In the genomic region with DNA sequence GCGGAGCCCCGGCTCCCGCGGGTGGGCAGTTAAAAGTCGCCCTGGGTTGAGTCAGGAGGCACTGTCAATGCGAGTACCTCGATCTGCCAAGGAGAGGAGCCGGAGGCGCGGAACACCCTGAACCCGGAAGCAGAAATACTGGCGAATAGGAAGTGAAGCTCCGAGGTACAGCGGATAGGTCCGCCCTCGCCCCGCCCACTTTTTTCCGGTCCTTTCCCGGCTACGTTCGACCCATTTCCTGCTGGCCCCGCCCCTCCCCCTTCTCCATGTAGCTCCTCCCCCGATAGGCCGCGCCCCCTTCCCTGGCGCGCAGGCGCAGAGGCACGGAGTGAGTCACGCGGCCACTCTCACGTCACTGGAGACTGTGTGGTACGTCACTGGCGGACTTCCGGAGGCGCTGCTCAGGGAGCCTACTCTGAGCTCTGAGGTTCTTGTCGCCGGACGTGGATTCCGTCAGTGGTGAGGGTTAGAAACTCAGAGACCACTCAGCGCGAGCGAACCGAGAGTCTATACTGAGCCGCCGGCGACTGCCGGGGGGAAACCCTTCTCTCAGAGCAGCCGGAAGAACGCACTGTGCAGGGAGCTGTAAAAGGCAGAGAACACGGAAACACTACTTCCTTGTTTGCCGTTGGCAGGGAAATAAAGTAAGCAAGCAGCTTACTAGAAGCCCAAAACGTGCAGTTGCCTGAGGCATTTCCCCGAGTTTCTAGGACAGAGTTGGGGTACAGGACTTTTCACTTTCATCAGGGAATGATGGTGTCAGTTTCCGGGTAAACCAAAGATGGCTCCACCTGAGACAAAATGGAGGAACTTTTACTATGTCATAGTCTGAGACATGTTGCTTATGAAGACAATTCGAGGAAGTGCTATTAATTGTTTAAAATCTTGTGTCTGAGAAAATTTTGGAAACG, we compare ENCODE assay signal across 8 mouse cellular contexts. TPM values are rescaled to one million over a fixed set of nuclear protein-coding genes. Genes with fewer than 3 reads are reported as not detected.
DNase-seq lines count a peak whose midpoint lies in the region; ATAC-seq and TF ChIP-seq lines count a peak whose summit lies in the region.

A gene (minus strand): TSS at position 140 of the 911 bp plus-strand sequence.

- DNase-seq in 3T3-L1 (ENCODE audit: low read depth, low spot score), result peak; percentile 99
- DNase-seq in adrenal gland, postnatal 4 days (ENCODE audit: low spot score in 2 of 2), result peak; percentile 99 to 100
- peak; percentile 99 for DNase-seq in embryonic facial prominence, embryonic 14.5 days (ENCODE audit: low spot score)
- DNase-seq in heart, adult 2 months, result peak; percentile 99
- peak; percentile 99 for DNase-seq in kidney, adult 8-10 months
- peak; percentile 99 to 100 for DNase-seq in spleen, postnatal 10 days (ENCODE audit: low spot score in 2 of 2)

- TF ChIP-seq CTCF in heart, adult 2 months (IDR thresholded peaks at IDR 0.05), result no peak

- peak; percentile 99 for ATAC-seq in embryonic facial prominence, embryonic 14.5 days (ENCODE audit: low read depth)
- ATAC-seq in limb, embryonic 13.5 days (ENCODE audit: low FRiP score, low read depth), result peak; percentile 98
- ATAC-seq in midbrain, embryonic 16.5 days, result peak; percentile 98

- H3K4me1 ChIP-seq in embryonic facial prominence, embryonic 14.5 days (ENCODE audit: control insufficient read depth, insufficient read depth, low read length), result peaks cover 13% of the 10 kb centered on the region
- peaks cover 5% of the 10 kb centered on the region for H3K4me1 ChIP-seq in heart, adult 2 months (ENCODE audit: control insufficient read depth, insufficient read depth, low read length)
- peaks cover 32% of the 10 kb centered on the region for H3K4me1 ChIP-seq in limb, embryonic 13.5 days
- peaks cover 33% of the 10 kb centered on the region for H3K4me1 ChIP-seq in midbrain, embryonic 16.5 days (ENCODE audit: control insufficient read depth, insufficient read depth, low read length)

- intact Hi-C loops in heart, adult 2 months (cut with DNase I), result loop anchor here (10.0 kb wide), 1 partner anchor 1300 kb away; a partner anchor contains a TSS

- peaks cover 7% of the 10 kb centered on the region for H3K79me2 ChIP-seq in heart, adult 2 months (replicated peaks; ENCODE audit: control insufficient read depth, insufficient read depth, low read length)

- no peaks in the 10 kb centered on the region for H3K9me3 ChIP-seq in embryonic facial prominence, embryonic 14.5 days (ENCODE audit: control insufficient read depth, low read length)
- H3K9me3 ChIP-seq in limb, embryonic 13.5 days, result no peaks in the 10 kb centered on the region
- H3K9me3 ChIP-seq in midbrain, embryonic 16.5 days (replicated peaks; ENCODE audit: control insufficient read depth, low read length, poor library complexity, severe bottlenecking), result no peaks in the 10 kb centered on the region

- H3K4me2 ChIP-seq in embryonic facial prominence, embryonic 14.5 days (ENCODE audit: low read depth, low read length), result peak within 1 kb of the TSS; percentile 91
- peak within 1 kb of the TSS; percentile 99 for H3K4me2 ChIP-seq in limb, embryonic 13.5 days (replicated peaks)
- peak within 1 kb of the TSS; percentile 93 for H3K4me2 ChIP-seq in midbrain, embryonic 16.5 days (ENCODE audit: low read length)

- peaks cover 14% of the 10 kb centered on the region; the same call in 1 of the 2 replicates for H3K36me3 ChIP-seq in embryonic facial prominence, embryonic 14.5 days (ENCODE audit: control insufficient read depth, insufficient read depth, low read length)
- peaks cover 19% of the 10 kb centered on the region for H3K36me3 ChIP-seq in heart, adult 2 months (ENCODE audit: control insufficient read depth, insufficient read depth, low read length)
- peaks cover 6% of the 10 kb centered on the region; the same call in 1 of the 2 replicates for H3K36me3 ChIP-seq in limb, embryonic 13.5 days
- 0 out of 2 replicates have a peak, but pooled peaks cover 2% of the 10 kb centered on the region for H3K36me3 ChIP-seq in midbrain, embryonic 16.5 days (ENCODE audit: control insufficient read depth, insufficient read depth, low read length)

- H3K27me3 ChIP-seq in embryonic facial prominence, embryonic 14.5 days (replicated peaks; ENCODE audit: control insufficient read depth, insufficient read depth, low read length), result no peaks in the 10 kb centered on the region
- H3K27me3 ChIP-seq in heart, adult 2 months (ENCODE audit: control insufficient read depth, insufficient read depth, low read length), result no peaks in the 10 kb centered on the region
- H3K27me3 ChIP-seq in limb, embryonic 13.5 days, result no peaks in the 10 kb centered on the region
- no peaks in the 10 kb centered on the region for H3K27me3 ChIP-seq in midbrain, embryonic 16.5 days (ENCODE audit: control insufficient read depth, insufficient read depth, low read depth, low read length)

- TF ChIP-seq POLR2A in heart, adult 2 months (IDR thresholded peaks at IDR 0.05; ENCODE audit: insufficient read depth, low read depth, low read length), result peak; percentile 96

- H3K4me3 ChIP-seq in embryonic facial prominence, embryonic 14.5 days (ENCODE audit: low read depth, low read length), result peak within 1 kb of the TSS; percentile 97
- H3K4me3 ChIP-seq in heart, adult 2 months, result peak within 1 kb of the TSS; percentile 85
- H3K4me3 ChIP-seq in limb, embryonic 13.5 days, result peak within 1 kb of the TSS; percentile 97
- H3K4me3 ChIP-seq in midbrain, embryonic 16.5 days (ENCODE audit: low read depth, low read length), result peak within 1 kb of the TSS; percentile 62

- H3K27ac ChIP-seq in embryonic facial prominence, embryonic 14.5 days (replicated peaks; ENCODE audit: low read depth, low read length), result peak within 1 kb of the TSS; percentile 96
- H3K27ac ChIP-seq in heart, adult 2 months, result peak within 1 kb of the TSS; percentile 92
- H3K27ac ChIP-seq in limb, embryonic 13.5 days, result peak within 1 kb of the TSS; percentile 96
- peak within 1 kb of the TSS; percentile 96 for H3K27ac ChIP-seq in midbrain, embryonic 16.5 days (ENCODE audit: low read length)

- H3K9ac ChIP-seq in embryonic facial prominence, embryonic 14.5 days (ENCODE audit: low read depth, low read length), result peak within 1 kb of the TSS; percentile 87
- H3K9ac ChIP-seq in heart, adult 2 months (ENCODE audit: low read depth, low read length), result peak within 1 kb of the TSS; percentile 88
- H3K9ac ChIP-seq in limb, embryonic 13.5 days, result peak within 1 kb of the TSS; percentile 95
- H3K9ac ChIP-seq in midbrain, embryonic 16.5 days (ENCODE audit: low read depth, low read length), result peak within 1 kb of the TSS; percentile 80

- WGBS in embryonic facial prominence, embryonic 14.5 days, result 4% methylated on average over 40 of the region's 57 CpGs
- WGBS in heart, adult 2 months, result 1% methylated on average over 52 of the region's 57 CpGs
- 3% methylated on average over 57 of the region's 57 CpGs for WGBS in limb, embryonic 13.5 days
- 3% methylated on average over 54 of the region's 57 CpGs for WGBS in midbrain, embryonic 16.5 days

- peak; percentile 56; the same call in 1 of the 2 replicates for TF ChIP-seq EP300 in heart, adult 2 months (IDR thresholded peaks at IDR 0.05; ENCODE audit: insufficient read depth, low read depth, low read length)

RNA-seq across cellular contexts. Expression of the gene that starts here (rescaled TPM):
- 10 to 100 TPM; 27.4 to 27.6 TPM for total RNA-seq in adrenal gland, postnatal 4 days (2021)
- polyA plus RNA-seq in embryonic facial prominence, embryonic 14.5 days (2014; fragmentation: Nextera tagmentation; extraction: Ambion mirVana), result 21.2 and 23.0 TPM in 2 replicates
- total RNA-seq in heart, adult 2 months (2021), result 10 to 100 TPM; 17.7 to 18.9 TPM
- polyA plus RNA-seq in heart, adult 2 months (2012; rRNA removed), result 5.1 and 7.8 TPM in 2 replicates
- 17.9 and 19.2 TPM in 2 replicates for polyA plus RNA-seq in limb, embryonic 13.5 days (2015; fragmentation: Nextera tagmentation; extraction: Ambion mirVana)
- polyA plus RNA-seq in midbrain, embryonic 16.5 days (2015; fragmentation: Nextera tagmentation; extraction: Ambion mirVana), result 16.5 and 19.0 TPM in 2 replicates

Comparison
In these comparisons a context has a peak if more than half of its experiments do, and no peak if none do; other contexts are left out.
1. Peak in every context shown above with its lines: DNase-seq, ATAC-seq, H3K4me3 ChIP-seq and H3K27ac ChIP-seq.